Mouse (Mus musculus) kidney, postnatal 0 days (tissue): ENCODE data around the gene Lmna. TPM values are rescaled to one million over a fixed set of nuclear protein-coding genes. Genes with fewer than 3 reads are reported as not detected.

Experiments
- ATAC-seq: fragments of 200-750 bp; cut with Nextera tagmentation; replicated peaks from 2 replicates; pipeline ENCODE4 v1.8.0; 2017; ENCODE audit warnings: low read depth, moderate number of reproducible peaks, moderate TSS enrichment, moderate library complexity; ENCODE audit not compliant: low FRiP score
- DNase-seq: peaks from one replicate; pipeline ENCODE4 v3.0.0-alpha.2; 2016; ENCODE audit warnings: low spot score
- H3K27ac ChIP-seq: fragments of 300-500 bp; sonication (generic); 2 replicates; pipeline ENCODE4 v1.5.1; 2014; ENCODE audit warnings: mild to moderate bottlenecking
- H3K27me3 ChIP-seq: fragments of 300-500 bp; sonication (generic); 2 replicates; pipeline ENCODE4 v1.6.1; 2014; ENCODE audit warnings: low read length, mixed read lengths; ENCODE audit not compliant: insufficient read depth
- H3K36me3 ChIP-seq: fragments of 300-500 bp; sonication (generic); 2 replicates; pipeline ENCODE4 v1.6.1; 2014; ENCODE audit warnings: low read length, mixed read lengths; ENCODE audit not compliant: insufficient read depth
- H3K4me1 ChIP-seq: fragments of 300-500 bp; sonication (generic); replicated peaks from 2 replicates; pipeline ENCODE4 v1.6.1; 2014; ENCODE audit warnings: antibody characterized with exemption, low read length, mixed read lengths; ENCODE audit not compliant: insufficient read depth
- H3K4me2 ChIP-seq: fragments of 300-500 bp; sonication (generic); 2 replicates; pipeline ENCODE4 v1.6.1; 2014; ENCODE audit warnings: mild to moderate bottlenecking, low read length, moderate library complexity, mixed read lengths
- H3K4me3 ChIP-seq: fragments of 300-500 bp; sonication (generic); replicated peaks from 2 replicates; pipeline ENCODE4 v1.5.1; 2014; ENCODE audit warnings: low read depth, low read length
- H3K9ac ChIP-seq: fragments of 300-500 bp; sonication (generic); 2 replicates; pipeline ENCODE4 v1.6.1; 2014; ENCODE audit warnings: low read depth, low read length
- H3K9me3 ChIP-seq: fragments of 300-500 bp; sonication (generic); replicated peaks from 2 replicates; pipeline ENCODE4 v1.6.1; 2016; ENCODE audit warnings: low read length, inconsistent platforms, mixed read lengths
- CTCF ChIP-seq: IDR thresholded peaks from 2 replicates; pipeline ENCODE4 v1.5.1; 2016; ENCODE audit warnings: antibody characterized with exemption, low read depth, mild to moderate bottlenecking, moderate library complexity
- WGBS: fragments of 180-500 bp; shearing (Covaris S2); extraction: QIAGEN DNeasy Blood & Tissue Kit; methylation state at CpG from one replicate; pipeline ENCODE4 v1.1.7; 2014; 5-methylcytosine and 5-hydroxymethylcytosine counted together
- polyA plus RNA-seq: library from polyadenylated mRNA; unstranded; fragments of >200 nt; fragmentation: Nextera tagmentation; extraction: Ambion mirVana; gene quantifications from 2 replicates; pipeline ENCODE4 v1.2.1, GENCODE M21; 2015

Lmna gene
- polyA plus RNA-seq, 1 experiment from 2014 or later = 99.3 TPM

DNA sequence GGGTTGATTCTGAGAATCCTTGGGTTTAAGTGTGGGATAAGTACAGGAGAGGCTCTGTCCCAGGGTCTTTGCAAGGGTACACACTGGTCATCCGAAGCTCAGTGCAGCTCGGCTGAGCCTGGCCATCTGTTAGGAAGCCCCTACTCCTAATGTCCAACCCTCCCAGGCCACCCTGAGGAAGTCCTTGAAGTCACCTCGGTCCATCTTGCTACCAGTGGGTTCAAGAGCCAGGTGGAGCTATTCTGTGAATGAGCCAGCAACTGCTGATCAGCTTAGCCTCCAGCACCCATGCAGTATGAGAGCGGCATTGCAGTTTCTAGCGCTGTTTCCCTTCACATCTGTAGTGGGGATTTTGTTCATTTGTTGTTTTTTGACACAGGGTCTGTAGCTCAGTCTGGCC lies 30.3 kb upstream of the Lmna start:
- Histone ChIP-seq H3K27me3 (no peaks in the 10 kb centered on the region), H3K9me3 (no peaks in the 10 kb centered on the region), H3K4me3 (no peak overlapping the region), H3K4me1 (peaks cover 26% of the 10 kb centered on the region), H3K27ac (no peak overlapping the region), H3K4me2 (no peak overlapping the region), H3K36me3 (peaks cover 18% of the 10 kb centered on the region; the same call in 1 of the 2 replicates), H3K9ac (no peak overlapping the region)
- no peak for TF ChIP-seq CTCF
- no peak for ATAC-seq
- DNase-seq = no peak
- WGBS = 63% methylated on average over 5 of the region's 5 CpGs

DNA sequence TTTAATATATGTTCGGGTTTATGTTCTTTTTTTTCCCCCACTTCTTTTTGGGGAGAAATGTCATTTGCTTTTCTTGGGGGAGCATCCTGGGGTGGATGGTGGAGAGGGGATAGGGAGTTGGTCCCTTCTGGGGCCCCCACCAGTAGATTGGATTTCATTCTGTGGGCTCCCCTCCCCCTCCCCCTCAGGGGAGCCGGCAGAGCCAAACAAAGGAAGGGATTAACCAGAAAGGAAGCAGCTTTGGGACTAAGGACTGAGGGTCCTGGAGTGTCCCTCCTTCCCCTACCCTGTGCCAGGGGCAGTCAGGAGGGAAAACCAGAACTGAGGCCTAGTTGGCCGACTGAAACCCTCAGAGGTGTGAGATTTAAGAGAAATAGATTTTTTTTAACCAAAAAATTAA lies 29.6 kb upstream of the Lmna start:
- Histone ChIP-seq H3K9ac (no peak overlapping the region), H3K27ac (no peak overlapping the region), H3K4me2 (no peak overlapping the region), H3K4me1 (peaks cover 33% of the 10 kb centered on the region), H3K9me3 (no peaks in the 10 kb centered on the region), H3K4me3 (no peak overlapping the region), H3K27me3 (no peaks in the 10 kb centered on the region), H3K36me3 (peaks cover 18% of the 10 kb centered on the region; the same call in 1 of the 2 replicates)
- WGBS = 36% methylated on average over 3 of the region's 3 CpGs
- no peak for ATAC-seq
- DNase-seq = no peak
- no peak for TF ChIP-seq CTCF

DNA sequence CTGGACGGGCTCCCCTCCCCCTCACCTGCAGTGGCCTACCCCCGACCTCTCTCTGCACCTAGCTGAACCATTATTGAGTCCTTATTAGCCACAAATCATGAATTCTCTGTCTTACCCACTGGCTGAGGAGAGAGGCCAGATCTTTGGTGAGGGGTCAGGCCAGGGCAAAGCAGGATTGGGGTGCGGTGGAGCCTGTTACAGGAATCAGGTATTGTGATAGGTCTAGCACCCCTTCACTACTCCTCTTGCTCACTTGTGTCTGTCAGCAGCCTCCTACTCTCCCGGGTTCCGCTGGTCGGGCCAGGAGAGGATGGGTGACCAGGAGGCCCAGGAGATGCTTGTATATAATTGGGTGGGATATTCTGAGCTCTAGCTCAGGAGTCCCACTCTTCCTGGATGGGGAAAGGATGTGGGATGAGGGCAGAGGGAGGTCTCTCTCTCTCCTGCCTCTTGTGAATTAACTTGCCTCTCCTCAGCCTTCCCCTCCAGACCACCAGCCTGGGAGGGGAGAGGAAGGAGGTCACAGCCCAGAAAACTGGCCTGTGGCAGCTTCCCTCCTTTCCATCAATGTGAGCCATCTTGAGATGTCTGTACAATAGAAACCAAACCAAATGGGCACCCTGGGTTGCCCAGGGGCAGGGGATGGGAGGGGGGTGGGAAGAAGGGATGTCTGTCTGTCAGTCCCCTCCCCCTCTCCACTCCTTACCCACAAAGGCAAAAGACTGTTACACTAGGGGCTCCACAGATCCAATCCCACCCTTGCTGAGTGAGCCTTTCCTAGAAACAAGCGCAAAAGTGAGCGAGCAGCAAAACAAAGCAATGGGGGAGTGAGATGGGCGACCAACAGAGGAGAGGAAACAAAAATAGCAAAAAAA lies 28.8 kb upstream of the Lmna start:
- WGBS = 47% methylated on average over 9 of the region's 9 CpGs
- no peak overlapping the region for H3K27ac ChIP-seq
- no peak overlapping the region for H3K4me3 ChIP-seq
- no peak for ATAC-seq
- TF ChIP-seq CTCF = no peak
- H3K36me3 ChIP-seq = peaks cover 18% of the 10 kb centered on the region; the same call in 1 of the 2 replicates
- H3K27me3 ChIP-seq = no peaks in the 10 kb centered on the region
- peaks cover 40% of the 10 kb centered on the region for H3K4me1 ChIP-seq
- H3K4me2 ChIP-seq = no peak overlapping the region
- H3K9me3 ChIP-seq = no peaks in the 10 kb centered on the region
- no peak for DNase-seq
- H3K9ac ChIP-seq = no peak overlapping the region

DNA sequence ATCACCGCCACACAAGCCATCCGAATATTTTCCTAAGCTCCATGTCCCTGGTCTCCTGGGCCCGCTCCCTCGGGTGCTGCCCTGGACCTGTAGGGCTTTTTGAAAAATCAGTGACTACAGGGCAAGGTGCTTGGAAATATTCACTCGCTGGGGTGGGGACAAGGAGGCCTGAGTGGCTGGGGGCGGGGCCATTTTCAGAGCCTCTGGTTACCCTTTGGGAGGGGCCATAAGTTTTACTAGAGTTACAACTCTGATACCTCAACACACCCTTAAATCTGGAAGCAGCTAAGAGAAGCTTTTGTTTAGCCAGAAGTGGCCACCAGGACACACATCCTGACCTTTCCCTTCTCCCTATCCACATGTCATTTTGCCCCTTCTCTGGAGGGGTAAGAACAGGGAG lies 27.4 kb upstream of the Lmna start:
- Histone ChIP-seq H3K27me3 (no peaks in the 10 kb centered on the region), H3K4me3 (no peak overlapping the region), H3K4me2 (peak overlapping the region; percentile 89), H3K4me1 (peaks cover 40% of the 10 kb centered on the region), H3K36me3 (peaks cover 18% of the 10 kb centered on the region; the same call in 1 of the 2 replicates), H3K27ac (no peak overlapping the region), H3K9me3 (no peaks in the 10 kb centered on the region), H3K9ac (peak overlapping the region; percentile 23; the same call in 1 of the 2 replicates)
- TF ChIP-seq CTCF = no peak
- ATAC-seq (no peak), DNase-seq (no peak)
- WGBS = 59% methylated on average over 6 of the region's 6 CpGs

DNA sequence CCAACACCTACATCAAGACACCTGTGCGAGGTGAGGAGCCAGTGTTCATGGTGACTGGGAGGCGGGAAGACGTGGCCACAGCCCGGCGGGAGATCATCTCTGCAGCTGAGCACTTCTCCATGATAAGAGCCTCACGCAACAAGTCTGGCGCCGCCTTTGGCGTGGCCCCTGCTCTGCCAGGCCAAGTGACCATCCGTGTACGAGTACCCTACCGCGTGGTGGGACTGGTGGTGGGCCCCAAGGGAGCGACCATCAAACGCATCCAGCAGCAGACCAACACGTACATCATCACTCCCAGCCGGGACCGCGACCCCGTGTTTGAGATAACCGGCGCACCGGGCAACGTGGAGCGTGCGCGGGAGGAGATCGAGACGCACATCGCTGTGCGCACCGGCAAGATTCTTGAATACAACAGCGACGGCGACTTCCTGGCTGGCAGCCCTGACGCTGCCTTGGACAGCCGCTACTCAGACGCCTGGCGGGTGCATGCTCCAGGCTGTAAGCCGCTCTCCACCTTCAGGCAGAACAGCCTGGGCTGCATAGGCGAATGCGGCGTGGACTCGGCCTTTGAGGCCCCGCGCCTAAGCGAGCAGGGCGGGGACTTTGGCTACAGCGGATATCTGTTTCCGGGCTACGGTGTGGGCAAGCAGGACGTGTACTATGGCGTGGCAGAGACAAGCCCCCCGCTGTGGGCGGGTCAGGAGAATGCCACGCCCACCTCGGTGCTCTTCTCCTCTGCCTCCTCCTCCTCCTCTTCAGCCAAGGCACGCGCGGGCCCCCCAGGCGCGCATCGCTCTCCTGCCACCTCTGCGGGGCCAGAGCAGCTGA lies 26.6 kb upstream of the Lmna start:
- H3K4me1 ChIP-seq = peaks cover 40% of the 10 kb centered on the region
- DNase-seq (peak; percentile 83), ATAC-seq (peak; percentile 25; the same call in 1 of the 2 replicates)
- H3K27me3 ChIP-seq = no peaks in the 10 kb centered on the region
- TF ChIP-seq CTCF = no peak
- no peaks in the 10 kb centered on the region for H3K9me3 ChIP-seq
- H3K27ac ChIP-seq = peak overlapping the region; percentile 26; the same call in 1 of the 2 replicates
- peak overlapping the region; percentile 21 for H3K4me3 ChIP-seq
- 8% methylated on average over 64 of the region's 64 CpGs for WGBS
- peak overlapping the region; percentile 23; the same call in 1 of the 2 replicates for H3K9ac ChIP-seq
- peaks cover 18% of the 10 kb centered on the region; the same call in 1 of the 2 replicates for H3K36me3 ChIP-seq
- H3K4me2 ChIP-seq = peak overlapping the region; percentile 89

DNA sequence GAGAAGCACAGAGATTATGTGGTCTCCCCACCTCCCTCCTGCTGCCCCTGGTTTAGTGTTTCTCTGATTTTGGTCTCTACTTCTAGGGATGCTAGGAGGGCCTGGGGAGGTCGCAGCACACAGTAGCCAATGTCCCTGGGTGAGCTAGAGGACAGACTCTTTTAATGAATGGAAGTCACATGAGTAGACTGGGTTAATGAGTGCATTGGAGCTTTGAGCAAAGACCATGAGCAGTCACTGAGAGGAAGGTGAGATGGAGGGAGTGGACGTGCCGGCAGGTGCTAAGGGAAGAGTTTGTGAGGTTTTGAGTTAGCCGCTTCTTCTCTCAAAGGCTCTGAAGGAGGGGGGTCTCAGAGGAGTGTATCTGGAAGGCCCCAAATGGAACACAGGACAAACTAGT lies 25.8 kb upstream of the Lmna start:
- Histone ChIP-seq H3K27me3 (no peaks in the 10 kb centered on the region), H3K27ac (no peak overlapping the region; the same call in 1 of the 2 replicates), H3K4me3 (0 out of 2 replicates have a peak overlapping the region, but pooled peaks have one; percentile 9), H3K36me3 (peaks cover 18% of the 10 kb centered on the region; the same call in 1 of the 2 replicates), H3K9ac (0 out of 2 replicates have a peak overlapping the region, but pooled peaks have one; percentile 37), H3K9me3 (no peaks in the 10 kb centered on the region), H3K4me2 (peak overlapping the region; percentile 89), H3K4me1 (peaks cover 43% of the 10 kb centered on the region)
- no peak for TF ChIP-seq CTCF
- DNase-seq = peak; percentile 57
- ATAC-seq = no peak
- WGBS = 44% methylated on average over 4 of the region's 4 CpGs
